Mouse (Mus musculus) cerebellum, adult 18-20 months (tissue): ENCODE measurements at regions not wholly inside any gene's neighbourhood (a gene's known extent, or its start where the extent isn't known, plus 50 kb on each side); places are given as distances from the start of the nearest gene placed in this dataset.

Experiments
- DNase-seq, 2 experiments: peaks; one replicate each; pipeline ENCODE4 v3.0.0; 2021

DNA sequence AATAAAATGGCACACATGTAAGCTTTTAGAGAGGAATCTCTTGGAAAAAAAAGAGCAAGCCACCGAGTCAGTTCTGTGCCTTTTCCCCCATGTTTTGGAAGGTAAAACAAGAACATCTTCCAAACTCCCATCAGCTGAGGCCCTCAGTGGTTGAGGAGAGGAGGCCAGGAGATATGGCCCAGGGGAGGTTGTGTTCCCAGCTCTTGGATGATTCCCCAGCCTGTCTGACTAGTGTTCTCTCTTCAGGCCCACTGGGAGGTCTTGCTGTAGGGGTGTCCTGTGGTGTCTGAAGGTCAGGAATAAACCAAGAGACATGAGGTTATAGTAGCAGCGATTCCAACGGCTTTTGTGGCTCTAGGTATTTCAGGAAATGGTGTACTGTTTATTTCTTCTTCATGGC lies 643.2 kb downstream of the Rnf144a start:
- DNase-seq: no peak

GRCm38 (mm10) chr12:25768644-25769043 lies 646.4 kb downstream of the Rnf144a start:
- DNase-seq: peak; percentile 14 to 33

- no peak for DNase-seq
These were observed 652.0 kb downstream of the Rnf144a start for GRCm38 (mm10) chr12:25763061-25763460.

DNA sequence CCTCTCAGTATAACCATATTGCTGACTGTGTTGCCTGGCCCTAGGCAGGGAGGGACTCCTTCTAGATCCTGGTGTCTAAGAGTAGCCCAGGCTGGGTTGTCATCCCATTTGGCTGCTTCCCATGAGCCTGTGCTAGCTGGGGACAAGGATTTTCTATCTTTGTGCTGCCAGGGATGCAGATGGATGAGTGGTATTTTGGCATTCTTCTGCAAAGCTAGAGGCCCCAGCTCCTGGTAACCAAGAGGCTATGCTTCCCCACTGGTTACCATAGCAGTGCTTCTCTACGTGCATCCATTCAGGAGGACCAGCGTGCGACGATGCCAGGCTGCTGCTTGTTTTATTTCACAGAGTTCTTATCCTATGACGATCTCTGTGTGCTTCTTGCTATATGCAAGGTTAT lies 658.0 kb downstream of the Rnf144a start:
- peak; percentile 21 to 28 for DNase-seq

DNA sequence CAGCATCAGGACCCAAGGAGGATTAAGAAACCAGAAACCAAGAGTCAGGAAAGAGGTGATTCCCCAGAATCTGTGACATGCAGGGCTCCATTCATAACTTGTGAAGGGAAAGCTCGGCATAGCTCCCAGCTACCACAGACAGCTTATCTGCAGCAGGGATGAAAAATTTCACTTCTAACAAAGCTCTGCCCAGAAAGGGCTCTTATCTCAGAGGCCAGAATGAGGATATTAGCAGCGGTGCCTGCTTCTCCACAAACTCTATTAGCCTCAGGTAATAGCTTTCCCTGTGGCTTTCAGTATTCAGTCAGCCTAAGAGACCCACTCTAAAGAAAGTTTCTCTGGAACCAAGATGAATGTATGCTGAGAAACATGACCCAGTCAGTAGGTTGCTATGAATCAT lies 636.9 kb upstream of the Id2 start:
- no peak for DNase-seq

DNA sequence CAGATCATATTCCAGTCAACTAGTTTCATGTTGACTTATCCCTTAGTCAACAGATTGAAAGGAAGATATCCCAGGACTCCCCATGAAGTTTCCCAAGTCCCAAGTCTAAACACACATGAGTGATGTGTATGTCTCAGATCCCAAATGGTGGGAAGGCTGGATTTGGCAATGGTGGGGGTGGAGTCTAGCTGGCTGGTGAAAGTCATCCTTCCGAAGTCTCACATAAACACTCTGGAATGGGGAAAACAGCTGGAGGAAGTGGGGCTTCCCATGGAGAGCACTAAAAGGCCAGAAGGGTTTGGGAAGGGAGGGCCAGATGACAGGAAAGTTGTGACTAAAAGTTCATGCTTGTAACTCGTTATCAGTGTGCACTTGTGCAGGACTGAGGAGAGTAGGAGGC lies 628.8 kb upstream of the Id2 start:
- no peak for DNase-seq

GRCm38 (mm10) chr12:25711186-25711585 lies 614.2 kb upstream of the Id2 start:
- no peak for DNase-seq

DNA sequence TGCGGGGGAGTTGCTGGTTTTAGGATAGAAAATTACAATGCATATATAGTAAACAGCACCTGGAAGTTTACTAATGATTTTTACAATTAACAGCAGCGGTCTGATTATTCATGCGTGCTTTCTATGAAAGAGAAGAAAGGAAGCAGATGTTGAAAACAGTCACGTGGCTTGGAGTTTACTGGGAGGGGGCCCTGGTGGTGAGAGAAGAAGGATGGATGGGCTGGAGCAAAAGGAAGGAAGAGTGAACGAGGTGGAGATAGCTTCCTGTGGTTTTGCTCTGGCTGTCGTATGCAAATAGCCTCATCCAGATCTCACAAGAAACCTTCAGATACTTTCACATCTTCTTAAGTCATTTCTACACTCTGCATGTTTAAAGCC lies 606.1 kb upstream of the Id2 start:
- DNase-seq: no peak

GRCm38 (mm10) chr12:25702176-25703022 lies 605.5 kb upstream of the Id2 start:
- no peak for DNase-seq

GRCm38 (mm10) chr12:25687063-25687462 lies 590.1 kb upstream of the Id2 start:
- no peak for DNase-seq

DNA sequence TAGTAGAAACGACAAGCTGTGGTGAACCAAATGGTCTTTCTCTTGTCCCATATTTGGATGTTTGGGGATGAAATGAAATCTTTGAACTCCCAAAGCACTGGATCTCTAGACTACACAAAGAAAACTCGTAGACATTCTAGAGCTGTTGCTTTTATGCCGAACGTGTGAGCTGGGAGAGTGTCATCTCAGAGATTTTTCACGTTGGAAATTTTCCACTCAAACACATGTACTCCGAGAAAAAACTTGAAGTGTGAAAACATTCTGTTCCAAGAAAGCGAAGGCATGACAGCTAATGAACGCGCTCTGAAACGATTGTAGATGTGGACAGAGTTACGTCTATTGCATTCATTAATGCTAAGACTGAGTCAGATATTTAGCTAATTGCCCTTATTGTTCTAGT lies 579.7 kb upstream of the Id2 start:
- no peak for DNase-seq

DNA sequence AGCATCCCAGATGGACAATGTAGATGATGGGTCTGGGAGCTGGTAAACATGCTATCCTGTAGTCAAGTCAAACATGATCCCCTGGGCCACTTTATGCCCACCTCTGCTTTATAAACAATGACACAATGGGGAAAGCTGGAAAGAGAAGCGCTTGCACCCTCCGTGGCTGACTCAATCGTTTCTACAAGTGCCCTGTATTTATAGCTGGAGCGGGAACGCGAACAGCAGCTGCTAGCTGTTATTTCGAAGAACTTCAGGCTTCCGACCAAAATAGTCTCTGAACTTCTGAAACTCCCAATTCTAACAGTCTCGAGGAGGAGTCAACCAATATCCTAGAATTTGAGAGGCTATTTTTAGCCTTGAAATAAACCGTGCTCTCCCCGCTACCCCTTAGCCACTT lies 571.4 kb upstream of the Id2 start:
- DNase-seq: no peak

GRCm38 (mm10) chr12:25654456-25654855 lies 557.5 kb upstream of the Id2 start:
- no peak for DNase-seq

DNA sequence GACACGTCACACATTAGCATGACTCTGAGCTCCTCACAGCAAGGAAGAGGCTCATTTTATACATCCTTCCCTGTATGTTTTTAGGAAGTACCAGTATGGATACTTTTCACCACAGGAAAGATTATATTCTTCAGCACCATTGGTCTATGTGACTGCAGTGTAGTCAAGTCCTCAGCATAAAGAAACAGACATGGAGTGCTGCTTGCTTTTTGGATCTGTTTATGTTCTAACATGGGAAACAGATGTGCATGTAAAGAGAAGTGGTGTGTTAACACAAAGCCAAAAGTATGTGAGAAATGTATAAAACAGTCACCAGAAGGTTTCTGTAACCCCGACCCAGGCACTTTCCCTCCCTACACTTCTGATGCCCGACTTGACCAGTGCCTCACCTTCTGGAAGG lies 553.3 kb upstream of the Id2 start:
- DNase-seq: no peak

GRCm38 (mm10) chr12:25628081-25628480 lies 531.1 kb upstream of the Id2 start:
- no peak for DNase-seq

DNA sequence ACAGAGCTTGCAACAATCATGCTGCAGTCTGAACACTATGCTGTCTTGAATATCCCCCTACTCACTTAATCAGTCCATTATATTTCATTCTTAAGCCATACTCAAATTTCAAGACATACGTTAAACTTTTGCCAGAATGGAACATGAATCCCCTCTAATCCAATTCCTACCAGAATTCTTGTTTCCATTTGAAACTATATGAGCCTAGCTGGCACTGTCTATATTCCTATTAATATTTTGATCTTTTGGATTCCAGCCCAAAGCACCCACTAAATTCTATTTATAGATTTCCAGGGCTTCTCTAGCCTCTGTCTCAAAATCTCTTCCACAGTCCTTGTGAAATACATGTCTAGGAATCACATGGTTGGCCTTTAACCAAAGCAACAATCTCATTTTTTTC lies 528.9 kb upstream of the Id2 start:
- no peak for DNase-seq

- no peak for DNase-seq
These were observed 526.5 kb upstream of the Id2 start for GRCm38 (mm10) chr12:25623449-25623848.

GRCm38 (mm10) chr12:25621142-25621541 lies 524.2 kb upstream of the Id2 start:
- DNase-seq: peak; percentile 40 to 47

DNA sequence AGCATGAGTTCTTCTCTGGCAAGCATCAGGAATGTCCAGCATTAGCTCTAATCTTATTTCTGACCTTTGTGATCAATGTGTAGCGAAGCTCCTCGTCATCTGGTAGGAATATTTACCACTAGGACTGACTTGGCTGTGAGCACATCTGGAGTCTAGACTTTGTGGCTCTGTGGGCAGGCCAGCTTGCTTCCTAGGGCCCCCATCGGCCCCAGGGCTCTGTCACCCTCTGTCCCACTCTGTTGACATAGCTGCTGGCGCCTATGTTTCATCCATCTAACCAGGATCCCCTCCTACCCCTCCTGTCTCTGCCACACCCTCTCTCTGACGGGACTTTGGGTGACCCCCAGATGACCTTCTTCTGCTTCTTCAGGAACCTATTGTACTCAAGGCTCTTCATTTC lies 520.6 kb upstream of the Id2 start:
- no peak for DNase-seq

GRCm38 (mm10) chr12:25615377-25615776 lies 518.4 kb upstream of the Id2 start:
- no peak for DNase-seq

- DNase-seq: no peak
These were observed 516.5 kb upstream of the Id2 start for GRCm38 (mm10) chr12:25613473-25613872.

- peak in 1 of 2 experiments; percentile 5 for DNase-seq
These were observed 512.1 kb upstream of the Id2 start for GRCm38 (mm10) chr12:25609045-25609444.

GRCm38 (mm10) chr12:25605396-25605795 lies 508.5 kb upstream of the Id2 start:
- no peak for DNase-seq

GRCm38 (mm10) chr12:25590262-25590661 lies 493.3 kb upstream of the Id2 start:
- DNase-seq: no peak

DNA sequence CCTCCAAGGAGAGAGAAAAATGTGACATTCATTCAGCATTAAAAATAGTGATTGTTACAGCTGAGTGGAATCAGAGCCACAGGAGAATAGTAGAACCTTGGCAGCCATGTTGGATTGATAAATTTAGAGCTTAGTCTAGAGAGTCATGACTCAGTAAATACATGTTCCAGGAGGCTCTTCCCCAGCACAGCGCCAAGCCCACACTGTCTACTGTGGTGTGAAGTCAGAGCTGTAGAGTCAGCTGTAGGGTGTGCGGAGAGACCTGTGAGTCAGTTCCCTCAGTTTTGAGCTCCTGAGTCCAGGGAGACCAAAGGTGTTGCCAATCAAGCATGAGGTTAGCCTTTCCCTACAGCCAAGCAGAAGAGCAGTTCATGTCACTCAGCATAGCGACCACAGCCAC lies 488.8 kb upstream of the Id2 start:
- no peak for DNase-seq
